Mouse (Mus musculus): ENCODE measurements around the gene Cybrd1. TPM values are rescaled to one million over a fixed set of nuclear protein-coding genes. Genes with fewer than 3 reads are reported as not detected.

Gene Cybrd1
- polyA plus RNA-seq, 1 experiment, result 9.4 TPM

DNA sequence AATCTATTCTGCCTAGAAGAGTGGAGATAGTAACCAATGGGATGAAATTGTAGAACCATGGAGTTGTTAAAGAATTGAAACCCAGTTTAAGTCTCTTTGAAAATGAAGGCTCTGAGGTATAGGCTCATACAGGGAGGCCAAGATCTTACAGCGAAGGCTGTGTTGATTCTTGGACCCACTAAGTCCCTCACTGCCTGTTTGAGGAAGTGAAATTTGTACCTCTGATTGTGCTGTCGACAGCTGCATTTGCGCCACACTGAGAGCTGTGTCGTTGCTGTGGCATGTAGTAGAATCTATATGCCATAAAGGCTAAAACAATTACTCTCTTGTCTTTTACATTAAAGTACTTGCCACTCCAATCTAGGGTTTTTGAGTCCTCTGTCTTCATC is 14.4 kb upstream of the Cybrd1 start:
- no peak for DNase-seq (ENCODE audit: low read depth)
- TF ChIP-seq POLR2A (IDR thresholded peaks at IDR 0.05; ENCODE audit: borderline replicate concordance, extremely low read depth, insufficient read depth, insufficient read length, poor library complexity, severe bottlenecking) (no peak), CTCF (IDR thresholded peaks at IDR 0.05; ENCODE audit: borderline replicate concordance, extremely low read depth, insufficient read depth, insufficient read length) (no peak)

- TF ChIP-seq POLR2A (IDR thresholded peaks at IDR 0.05; ENCODE audit: borderline replicate concordance, extremely low read depth, insufficient read depth, insufficient read length, poor library complexity, severe bottlenecking), result no peak
- no peak for TF ChIP-seq CTCF (IDR thresholded peaks at IDR 0.05; ENCODE audit: borderline replicate concordance, extremely low read depth, insufficient read depth, insufficient read length)
- DNase-seq (ENCODE audit: low read depth), result no peak
These were observed 13.0 kb upstream of the Cybrd1 start for GRCm38 (mm10) chr2:71104696-71105095.

DNA sequence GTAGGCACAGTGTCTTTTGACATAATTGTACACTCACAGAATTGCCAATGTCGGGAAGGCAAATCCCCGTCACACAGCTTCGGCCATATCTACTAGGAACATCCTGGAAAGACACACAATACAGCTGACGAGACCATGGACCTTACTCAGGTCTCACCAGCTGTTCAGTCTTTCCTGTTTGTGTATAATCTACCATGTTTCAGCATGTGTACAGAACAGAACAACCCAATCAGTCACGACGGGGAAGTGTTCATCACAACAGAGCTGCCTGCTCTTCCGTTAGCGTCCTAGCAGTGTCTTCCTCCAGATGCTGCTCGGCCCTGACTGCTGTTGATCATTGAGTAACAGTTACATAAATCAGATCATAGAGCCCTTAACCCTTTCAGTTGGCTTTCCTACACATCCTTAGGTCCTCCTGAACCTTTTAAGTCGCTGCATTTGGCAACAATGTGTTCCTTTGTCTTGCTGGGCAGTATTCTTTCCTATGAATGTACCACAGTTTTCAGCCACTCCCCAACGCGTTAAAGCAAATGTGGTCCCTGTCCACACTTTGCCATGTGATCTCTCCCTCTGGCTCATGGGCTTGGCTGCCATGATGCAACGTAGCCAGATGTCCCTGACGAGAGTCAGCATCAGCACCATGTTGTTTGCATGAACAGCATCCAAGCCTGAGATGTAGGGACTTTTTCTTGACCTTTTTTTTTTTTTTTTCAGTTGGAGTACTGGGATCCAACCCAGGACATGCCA is 12.1 kb upstream of the Cybrd1 start:
- TF ChIP-seq CTCF (IDR thresholded peaks at IDR 0.05; ENCODE audit: borderline replicate concordance, extremely low read depth, insufficient read depth, insufficient read length) (no peak), POLR2A (IDR thresholded peaks at IDR 0.05; ENCODE audit: borderline replicate concordance, extremely low read depth, insufficient read depth, insufficient read length, poor library complexity, severe bottlenecking) (no peak)
- no peak for DNase-seq (ENCODE audit: low read depth)

DNA sequence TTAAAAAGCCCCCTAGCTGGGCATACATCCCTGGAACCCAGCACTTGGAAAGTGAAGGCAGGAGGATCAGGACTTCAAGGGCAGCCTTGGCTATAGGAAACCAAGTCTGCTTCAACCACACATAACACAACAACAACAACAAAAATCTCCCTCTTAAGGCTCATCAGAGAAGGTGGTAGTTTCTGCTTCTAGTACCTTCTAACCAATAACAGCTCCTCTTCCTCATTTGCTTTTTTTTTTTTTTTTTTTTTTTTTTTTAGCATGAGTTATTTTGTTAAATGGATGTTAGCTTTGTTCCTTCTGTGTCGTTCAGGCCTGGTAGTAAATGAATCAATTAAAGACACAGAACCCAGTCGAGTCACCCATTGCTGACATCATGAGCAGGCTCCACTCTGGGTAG is 10.5 kb upstream of the Cybrd1 start:
- DNase-seq (ENCODE audit: low read depth), result no peak
- TF ChIP-seq CTCF (IDR thresholded peaks at IDR 0.05; ENCODE audit: borderline replicate concordance, extremely low read depth, insufficient read depth, insufficient read length), result no peak
- TF ChIP-seq POLR2A (IDR thresholded peaks at IDR 0.05; ENCODE audit: borderline replicate concordance, extremely low read depth, insufficient read depth, insufficient read length, poor library complexity, severe bottlenecking), result no peak

DNA sequence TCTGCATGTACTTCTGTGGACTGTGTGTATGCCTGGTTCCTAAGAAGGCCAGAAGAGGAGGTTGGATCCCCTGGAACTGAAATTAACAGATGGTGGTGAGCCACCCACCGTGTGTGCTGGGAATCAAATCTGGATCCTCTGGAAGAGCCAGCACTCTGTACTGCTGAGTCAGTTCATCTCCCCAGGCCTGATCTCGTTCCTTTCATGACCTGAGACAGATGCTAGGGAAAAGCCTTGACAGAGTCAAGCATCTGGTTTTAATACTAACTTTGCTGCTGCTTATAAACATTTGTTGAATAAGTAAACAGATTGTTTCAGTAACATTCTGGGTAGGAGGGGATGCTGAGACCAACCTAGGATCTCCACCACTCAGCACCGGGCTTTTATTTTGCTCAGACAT is 9.2 kb upstream of the Cybrd1 start:
- no peak for DNase-seq (ENCODE audit: low read depth)

DNA sequence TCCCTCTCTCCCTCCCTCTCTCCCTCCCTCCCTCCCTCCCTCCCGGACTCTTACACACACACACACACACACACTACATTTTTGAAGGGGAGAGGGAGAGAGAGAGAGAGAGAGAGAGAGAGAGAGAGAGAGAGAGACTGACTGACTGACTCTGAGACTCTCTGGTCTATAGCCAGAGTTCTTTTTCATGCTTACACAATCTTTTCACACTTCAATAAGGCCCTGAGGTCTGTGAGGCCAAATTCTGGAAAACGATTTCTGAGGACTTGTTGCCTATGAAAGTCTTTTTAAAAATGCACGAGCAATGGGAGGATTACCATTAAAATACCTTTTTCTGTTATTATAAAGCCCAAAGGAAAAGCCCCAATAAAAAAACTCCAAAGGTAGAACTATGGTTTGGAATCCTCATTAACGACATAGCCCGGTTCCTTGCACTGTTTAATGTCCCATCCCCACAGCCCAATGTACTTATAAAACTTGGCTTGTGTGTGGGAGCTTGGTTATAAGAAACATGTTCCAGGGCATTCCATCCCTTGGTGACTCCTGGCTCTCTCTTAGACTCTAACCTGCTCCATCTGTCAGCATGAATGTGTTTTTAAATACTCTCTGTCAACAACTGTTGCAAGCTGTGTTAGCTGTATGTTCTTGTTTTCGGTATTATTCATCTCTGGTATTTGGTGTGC is 4.1 kb upstream of the Cybrd1 start:
- no peak for DNase-seq (ENCODE audit: low read depth)
- TF ChIP-seq CTCF (IDR thresholded peaks at IDR 0.05; ENCODE audit: borderline replicate concordance, extremely low read depth, insufficient read depth, insufficient read length) (no peak), POLR2A (IDR thresholded peaks at IDR 0.05; ENCODE audit: borderline replicate concordance, extremely low read depth, insufficient read depth, insufficient read length, poor library complexity, severe bottlenecking) (no peak)

More for the DNA sequence above, 9.2 kb upstream of the Cybrd1 start:
- TF ChIP-seq CTCF (IDR thresholded peaks at IDR 0.05; ENCODE audit: borderline replicate concordance, extremely low read depth, insufficient read depth, insufficient read length) (no peak), POLR2A (IDR thresholded peaks at IDR 0.05; ENCODE audit: borderline replicate concordance, extremely low read depth, insufficient read depth, insufficient read length, poor library complexity, severe bottlenecking) (no peak)

- DNase-seq (ENCODE audit: low read depth), result no peak
- TF ChIP-seq POLR2A (IDR thresholded peaks at IDR 0.05; ENCODE audit: borderline replicate concordance, extremely low read depth, insufficient read depth, insufficient read length, poor library complexity, severe bottlenecking) (no peak), CTCF (IDR thresholded peaks at IDR 0.05; ENCODE audit: borderline replicate concordance, extremely low read depth, insufficient read depth, insufficient read length) (peak; percentile 34; the same call in 1 of the 2 replicates)
These were observed 1.6 kb upstream of the Cybrd1 start for GRCm38 (mm10) chr2:71116151-71116550.

- TF ChIP-seq POLR2A (IDR thresholded peaks at IDR 0.05; ENCODE audit: borderline replicate concordance, extremely low read depth, insufficient read depth, insufficient read length, poor library complexity, severe bottlenecking) (no peak), CTCF (IDR thresholded peaks at IDR 0.05; ENCODE audit: borderline replicate concordance, extremely low read depth, insufficient read depth, insufficient read length) (no peak)
- peak; percentile 74 for DNase-seq (ENCODE audit: low read depth)
These were observed 3.1 kb downstream of the Cybrd1 start for GRCm38 (mm10) chr2:71120844-71121243.

- peak; percentile 78 for DNase-seq (ENCODE audit: low read depth)
These were observed 3.7 kb downstream of the Cybrd1 start for GRCm38 (mm10) chr2:71121406-71121805.

GRCm38 (mm10) chr2:71122268-71123029 is 4.7 kb downstream of the Cybrd1 start:
- DNase-seq (ENCODE audit: low read depth), result peak; percentile 76
- TF ChIP-seq CTCF (IDR thresholded peaks at IDR 0.05; ENCODE audit: borderline replicate concordance, extremely low read depth, insufficient read depth, insufficient read length), result no peak
- no peak for TF ChIP-seq POLR2A (IDR thresholded peaks at IDR 0.05; ENCODE audit: borderline replicate concordance, extremely low read depth, insufficient read depth, insufficient read length, poor library complexity, severe bottlenecking)

More at GRCm38 (mm10) chr2:71121406-71121805, 3.7 kb downstream of the Cybrd1 start:
- TF ChIP-seq POLR2A (IDR thresholded peaks at IDR 0.05; ENCODE audit: borderline replicate concordance, extremely low read depth, insufficient read depth, insufficient read length, poor library complexity, severe bottlenecking) (no peak), CTCF (IDR thresholded peaks at IDR 0.05; ENCODE audit: borderline replicate concordance, extremely low read depth, insufficient read depth, insufficient read length) (no peak)

DNA sequence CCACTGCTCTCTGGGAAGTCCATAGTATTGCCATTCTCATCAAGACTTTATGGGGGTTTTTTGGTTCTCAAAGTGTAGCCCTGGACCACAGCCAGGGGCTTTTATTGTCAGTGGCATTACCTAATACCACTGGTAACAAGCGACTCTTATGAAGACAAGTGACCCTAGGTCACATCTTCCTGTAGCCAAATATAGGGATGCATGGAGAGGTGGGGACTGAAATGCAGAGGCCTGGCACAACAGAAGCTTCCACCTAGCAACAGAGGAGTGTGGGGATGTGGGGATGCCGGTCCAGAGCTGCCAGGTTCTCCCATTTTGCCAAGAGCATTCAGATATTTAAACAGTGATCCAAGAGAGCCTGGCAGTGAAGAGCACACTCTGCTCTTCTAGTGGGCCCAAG is 5.9 kb downstream of the Cybrd1 start:
- TF ChIP-seq CTCF (IDR thresholded peaks at IDR 0.05; ENCODE audit: borderline replicate concordance, extremely low read depth, insufficient read depth, insufficient read length) (no peak), POLR2A (IDR thresholded peaks at IDR 0.05; ENCODE audit: borderline replicate concordance, extremely low read depth, insufficient read depth, insufficient read length, poor library complexity, severe bottlenecking) (no peak)
- peak; percentile 68 for DNase-seq (ENCODE audit: low read depth)

All from brain, embryonic 14.5 days (tissue).